Mouse (Mus musculus): Measurements from ENCODE around the gene Foxj1.
"Not testable (repeated sequence)": the region's sequence is repeated elsewhere in the genome, so short reads cannot be mapped to it uniquely, and the experiment has no call there.

The Foxj1 gene

DNA sequence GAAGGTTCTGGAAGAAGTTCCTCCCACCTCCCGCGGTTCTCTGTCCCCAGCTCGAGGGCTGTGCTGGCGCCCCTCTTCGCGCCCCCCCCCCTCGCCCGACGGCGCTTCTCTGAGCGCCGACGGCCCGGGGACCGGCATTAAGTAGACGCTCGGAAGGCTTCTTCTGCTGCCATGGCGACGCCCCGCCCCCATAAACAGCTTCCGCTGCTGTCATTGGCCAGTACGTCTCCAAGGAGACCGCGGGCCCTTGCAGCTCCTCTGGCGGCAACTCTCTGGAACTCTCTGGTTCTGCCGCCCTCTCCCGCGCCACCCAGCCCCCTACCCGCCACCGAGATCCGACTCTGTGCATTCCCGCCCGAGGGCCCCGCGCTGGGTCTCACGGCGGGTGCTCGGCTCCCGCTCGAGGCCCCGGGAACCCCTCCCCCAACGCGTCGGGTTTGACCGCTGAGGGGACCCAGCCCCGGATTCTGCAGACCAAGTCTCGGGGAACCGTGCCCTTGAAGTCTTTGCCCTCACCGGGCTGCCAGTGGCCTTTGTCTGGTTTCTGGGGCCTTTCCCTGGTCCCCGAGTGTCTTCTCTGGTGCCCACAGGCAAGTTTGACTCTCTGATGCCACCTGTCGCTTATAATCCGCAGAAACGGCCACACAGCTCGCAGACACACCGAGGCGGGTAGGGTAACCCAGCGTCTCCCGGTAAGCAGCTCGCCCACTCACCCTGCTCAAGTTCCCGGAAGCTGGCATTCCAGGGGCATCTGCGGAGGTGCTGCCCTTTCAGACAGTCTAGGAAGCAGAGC, at the start of gene Foxj1:
Gene Foxj1, minus strand, starts transcription at position 156 of the 793 bp plus-strand sequence.
- in situ Hi-C loops (cut with MboI; ENCODE audit: low pct_unique_long_range_greater_than_20kb in 1 of 2, low sequenced_read_pairs in 2 of 2, unreplicated experiment in 1 of 2), result no loop called here

DNA sequence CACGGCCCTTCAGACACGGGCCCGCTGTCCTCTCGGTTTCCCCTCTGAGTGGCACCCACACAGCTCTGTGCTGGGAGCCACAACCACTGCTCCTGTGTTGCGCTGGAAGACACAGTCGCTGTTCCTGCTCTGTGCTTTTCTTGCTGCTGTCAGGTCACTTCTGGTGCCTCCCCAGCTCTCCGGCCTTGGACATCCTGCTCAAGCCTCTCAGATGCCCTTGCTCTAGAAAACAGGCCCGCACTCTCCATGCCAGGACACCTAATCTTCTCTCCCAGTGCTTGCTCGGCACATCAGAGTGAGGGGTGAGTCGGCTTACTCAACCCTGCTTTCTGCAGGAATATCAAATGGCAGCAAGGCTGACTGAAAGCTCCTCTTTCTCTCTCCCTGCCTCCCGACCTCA, 49.0 kb upstream of the Foxj1 start:
- in situ Hi-C loops (cut with MboI; ENCODE audit: low pct_unique_long_range_greater_than_20kb in 1 of 2, low sequenced_read_pairs in 2 of 2, unreplicated experiment in 1 of 2), result no loop called here

DNA sequence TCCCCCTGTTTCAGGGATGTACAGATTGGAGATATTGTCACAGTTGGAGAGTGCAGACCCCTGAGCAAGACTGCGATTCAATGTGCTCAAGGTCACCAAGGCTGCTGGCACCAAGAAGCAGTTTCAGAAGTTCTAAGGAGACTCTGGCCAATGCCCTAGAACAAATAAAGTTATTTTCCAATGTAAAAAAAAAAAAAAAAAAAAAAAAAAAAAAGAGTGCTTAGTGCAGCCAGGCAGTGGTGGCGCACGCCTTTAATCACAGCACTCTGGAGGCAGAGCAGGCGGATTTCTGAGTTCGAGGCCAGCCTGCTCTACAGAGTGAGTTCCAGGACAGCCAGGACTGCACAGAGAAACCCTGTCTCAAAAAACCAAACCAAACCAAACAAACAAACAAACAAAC, 47.9 kb upstream of the Foxj1 start:
- in situ Hi-C loops (cut with MboI; ENCODE audit: low pct_unique_long_range_greater_than_20kb in 1 of 2, low sequenced_read_pairs in 2 of 2, unreplicated experiment in 1 of 2), result not testable (repeated sequence)

DNA sequence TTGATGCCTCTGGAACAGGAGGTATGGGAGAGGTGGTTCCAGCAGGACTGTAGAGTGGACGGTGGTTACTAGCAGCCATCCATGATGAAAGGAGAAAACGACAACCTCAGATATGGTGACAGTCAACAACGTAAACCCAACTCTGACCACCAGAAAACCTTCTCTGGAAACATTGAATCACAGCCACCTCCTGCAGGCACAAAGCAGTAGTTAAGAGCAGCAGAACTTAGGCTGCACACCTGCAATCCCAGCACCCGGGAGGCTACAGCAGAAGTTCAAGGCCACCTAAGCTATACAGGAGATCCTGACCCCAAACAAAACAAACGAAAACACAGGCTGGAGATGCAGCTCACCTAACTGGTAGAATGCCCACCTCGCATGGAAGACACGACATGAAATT, 45.6 kb upstream of the Foxj1 start:
- in situ Hi-C loops (cut with MboI; ENCODE audit: low pct_unique_long_range_greater_than_20kb in 1 of 2, low sequenced_read_pairs in 2 of 2, unreplicated experiment in 1 of 2), result no loop called here

GRCm38 (mm10) chr11:116379530-116379929, 44.3 kb upstream of the Foxj1 start:
- in situ Hi-C loops (cut with MboI; ENCODE audit: low pct_unique_long_range_greater_than_20kb in 1 of 2, low sequenced_read_pairs in 2 of 2, unreplicated experiment in 1 of 2), result no loop called here

GRCm38 (mm10) chr11:116376945-116377661, 41.9 kb upstream of the Foxj1 start:
- in situ Hi-C loops (cut with MboI; ENCODE audit: low pct_unique_long_range_greater_than_20kb in 1 of 2, low sequenced_read_pairs in 2 of 2, unreplicated experiment in 1 of 2), result no loop called here

DNA sequence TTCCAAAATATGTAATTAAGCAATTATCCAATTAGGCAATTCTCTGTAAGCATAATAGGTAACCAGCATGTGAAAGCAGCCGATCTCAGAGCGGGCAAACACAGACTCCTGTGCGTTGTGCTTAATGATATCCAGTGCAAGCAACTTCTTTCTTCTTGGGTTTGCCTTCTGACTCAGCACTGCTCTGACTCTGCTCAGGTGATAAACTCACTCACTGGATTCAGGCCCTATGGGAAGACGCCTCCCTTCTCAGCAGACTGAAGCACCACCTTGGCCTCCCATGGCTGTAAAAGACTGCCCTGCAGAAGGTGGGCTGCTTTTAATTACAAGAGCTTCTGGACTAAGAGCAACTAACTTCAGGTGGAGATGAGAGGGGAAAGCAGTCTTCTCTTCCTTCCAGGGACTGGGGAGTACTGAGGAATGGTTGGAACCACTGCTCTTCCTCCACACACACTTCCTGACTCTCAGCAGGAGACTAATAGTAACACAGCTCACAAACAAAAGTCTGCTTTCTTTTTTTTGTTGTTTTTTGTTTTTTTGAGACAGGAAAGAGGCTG, 36.8 kb upstream of the Foxj1 start:
- in situ Hi-C loops (cut with MboI; ENCODE audit: low pct_unique_long_range_greater_than_20kb in 1 of 2, low sequenced_read_pairs in 2 of 2, unreplicated experiment in 1 of 2), result no loop called here

- in situ Hi-C loops (cut with MboI; ENCODE audit: low pct_unique_long_range_greater_than_20kb in 1 of 2, low sequenced_read_pairs in 2 of 2, unreplicated experiment in 1 of 2), result no loop called here
Observed at GRCm38 (mm10) chr11:116369633-116370032, 34.4 kb upstream of the Foxj1 start.

- in situ Hi-C loops (cut with MboI; ENCODE audit: low pct_unique_long_range_greater_than_20kb in 1 of 2, low sequenced_read_pairs in 2 of 2, unreplicated experiment in 1 of 2), result no loop called here
Observed at GRCm38 (mm10) chr11:116369051-116369450, 33.9 kb upstream of the Foxj1 start.

GRCm38 (mm10) chr11:116368116-116368515, 32.9 kb upstream of the Foxj1 start:
- in situ Hi-C loops (cut with MboI; ENCODE audit: low pct_unique_long_range_greater_than_20kb in 1 of 2, low sequenced_read_pairs in 2 of 2, unreplicated experiment in 1 of 2), result no loop called here

DNA sequence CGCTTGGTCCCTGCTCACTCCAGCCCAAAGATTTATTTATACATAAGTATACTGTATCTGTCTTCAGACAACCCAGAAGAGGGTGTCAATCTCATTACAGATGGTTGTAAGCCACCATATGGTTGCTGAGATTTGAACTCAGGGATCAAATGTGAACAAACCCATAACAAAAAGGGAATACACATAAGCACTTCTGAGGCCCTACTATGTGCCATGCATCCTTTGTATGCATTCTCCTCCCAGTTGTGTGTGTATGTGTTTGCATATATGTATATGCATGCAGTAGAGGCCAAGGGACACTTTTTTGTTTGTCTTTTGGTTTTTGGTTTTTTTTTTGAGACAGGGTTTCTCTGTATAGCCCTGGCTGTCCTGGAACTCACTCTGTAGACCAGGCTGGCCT, 31.4 kb upstream of the Foxj1 start:
- in situ Hi-C loops (cut with MboI; ENCODE audit: low pct_unique_long_range_greater_than_20kb in 1 of 2, low sequenced_read_pairs in 2 of 2, unreplicated experiment in 1 of 2), result no loop called here

- in situ Hi-C loops (cut with MboI; ENCODE audit: low pct_unique_long_range_greater_than_20kb in 1 of 2, low sequenced_read_pairs in 2 of 2, unreplicated experiment in 1 of 2), result no loop called here
Observed at GRCm38 (mm10) chr11:116366124-116366523, 30.9 kb upstream of the Foxj1 start.

DNA sequence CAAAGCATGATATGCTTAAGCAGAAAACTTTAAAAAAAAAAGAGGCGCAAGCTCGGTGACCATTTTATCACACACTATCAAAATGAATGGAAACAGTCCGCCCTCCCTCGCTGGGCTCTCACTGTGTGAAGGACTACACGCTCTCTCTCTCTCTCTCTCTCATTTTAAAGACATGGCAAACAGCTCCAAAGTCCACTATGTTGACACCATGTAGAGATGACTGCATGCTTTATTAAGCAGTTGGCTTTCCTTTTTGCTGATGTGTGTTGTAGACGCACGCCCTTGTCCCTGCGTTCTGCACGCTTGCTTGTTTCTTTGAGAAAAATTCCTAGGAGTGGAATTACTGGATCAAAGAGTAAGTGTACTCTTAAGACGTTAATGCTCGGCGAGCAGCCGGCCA, 30.2 kb upstream of the Foxj1 start:
- in situ Hi-C loops (cut with MboI; ENCODE audit: low pct_unique_long_range_greater_than_20kb in 1 of 2, low sequenced_read_pairs in 2 of 2, unreplicated experiment in 1 of 2), result no loop called here

- in situ Hi-C loops (cut with MboI; ENCODE audit: low pct_unique_long_range_greater_than_20kb in 1 of 2, low sequenced_read_pairs in 2 of 2, unreplicated experiment in 1 of 2), result no loop called here
Observed at GRCm38 (mm10) chr11:116362015-116362414, 26.8 kb upstream of the Foxj1 start.

- in situ Hi-C loops (cut with MboI; ENCODE audit: low pct_unique_long_range_greater_than_20kb in 1 of 2, low sequenced_read_pairs in 2 of 2, unreplicated experiment in 1 of 2), result not testable (repeated sequence)
Observed at GRCm38 (mm10) chr11:116360915-116361314, 25.7 kb upstream of the Foxj1 start.

GRCm38 (mm10) chr11:116359652-116360051, 24.5 kb upstream of the Foxj1 start:
- in situ Hi-C loops (cut with MboI; ENCODE audit: low pct_unique_long_range_greater_than_20kb in 1 of 2, low sequenced_read_pairs in 2 of 2, unreplicated experiment in 1 of 2), result no loop called here

DNA sequence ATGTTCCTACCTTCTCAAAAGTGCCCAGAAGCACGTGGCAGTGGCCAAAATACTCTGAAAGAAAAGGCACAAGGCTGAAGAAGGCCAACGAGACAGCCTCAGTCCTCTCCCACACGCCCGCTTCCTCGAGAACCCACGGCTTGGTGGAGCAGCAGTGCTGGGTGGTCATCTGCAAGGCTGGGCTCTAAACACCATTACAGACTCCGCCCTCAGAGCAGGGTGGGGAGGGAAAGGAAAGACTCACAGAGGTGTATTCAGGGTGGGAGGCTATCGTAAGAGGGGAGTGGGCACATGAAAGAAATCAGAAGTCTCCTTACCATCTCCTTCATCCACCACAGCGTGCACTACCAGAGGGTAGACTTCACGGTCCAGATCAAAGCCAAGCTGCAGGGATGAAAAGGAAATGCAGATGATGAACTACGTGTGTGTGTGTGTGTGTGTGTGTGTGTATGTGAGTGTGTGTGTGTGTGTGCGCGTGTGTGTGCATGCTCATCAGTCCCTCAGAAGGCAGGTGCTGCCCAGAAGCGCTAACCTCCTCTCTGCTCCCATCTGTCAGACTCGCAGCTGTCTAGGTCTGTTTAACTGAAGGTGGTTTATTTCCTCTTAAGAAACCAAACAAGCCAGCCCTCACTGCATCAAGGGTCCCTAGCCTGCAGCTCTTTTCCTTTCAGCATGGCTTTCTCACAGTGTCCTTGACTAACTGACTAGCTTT, 23.9 kb upstream of the Foxj1 start:
- in situ Hi-C loops (cut with MboI; ENCODE audit: low pct_unique_long_range_greater_than_20kb in 1 of 2, low sequenced_read_pairs in 2 of 2, unreplicated experiment in 1 of 2), result no loop called here

DNA sequence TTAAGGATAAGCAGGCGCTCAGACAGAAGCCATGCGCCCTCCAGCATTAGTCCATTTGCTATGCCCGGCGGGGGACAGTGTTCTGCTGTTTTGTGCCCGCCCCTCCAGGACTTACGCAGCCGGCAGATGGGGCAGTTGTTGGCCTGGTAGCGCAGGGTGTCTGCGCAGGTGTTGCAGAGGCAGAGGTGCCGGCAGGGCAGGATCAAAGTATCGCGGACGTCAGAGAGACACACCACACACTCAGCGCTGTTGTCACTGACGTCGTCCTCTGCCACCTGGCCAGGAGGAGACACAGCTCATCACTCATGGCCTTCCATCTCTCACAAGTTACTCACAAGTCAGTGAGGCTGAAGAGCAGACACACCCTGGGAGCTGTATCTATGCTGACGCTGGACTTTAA, 19.3 kb upstream of the Foxj1 start:
- in situ Hi-C loops (cut with MboI; ENCODE audit: low pct_unique_long_range_greater_than_20kb in 1 of 2, low sequenced_read_pairs in 2 of 2, unreplicated experiment in 1 of 2), result no loop called here

GRCm38 (mm10) chr11:116353535-116353934, 18.3 kb upstream of the Foxj1 start:
- in situ Hi-C loops (cut with MboI; ENCODE audit: low pct_unique_long_range_greater_than_20kb in 1 of 2, low sequenced_read_pairs in 2 of 2, unreplicated experiment in 1 of 2), result no loop called here

All from mouse embryonic stem cell (cell line).